In the genomic region with DNA sequence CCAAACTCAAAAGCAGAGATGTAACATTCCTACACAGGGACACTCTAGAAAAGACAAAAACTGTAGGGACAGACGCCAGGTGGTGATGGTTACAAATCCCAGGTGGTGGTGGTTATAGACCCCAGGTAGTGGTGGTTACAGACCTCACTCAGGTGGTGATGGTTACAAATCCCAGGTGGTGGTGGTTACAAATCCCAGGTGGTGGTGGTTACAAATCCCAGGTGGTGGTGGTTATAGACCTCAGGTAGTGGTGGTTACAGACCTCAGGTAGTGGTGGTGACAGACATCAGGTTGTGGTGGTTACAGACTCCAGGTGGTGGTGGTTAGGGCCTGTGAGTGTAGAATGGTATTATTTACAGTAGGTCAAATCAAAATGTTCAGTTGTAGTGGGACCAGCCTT, we compare ENCODE assay signal across 8 mouse cellular contexts. TPM values are rescaled to one million over a fixed set of nuclear protein-coding genes. Genes with fewer than 3 reads are reported as not detected.
A peak's percentile ranks its signal among the peaks of the same experiment; 100 is the strongest.
DNase-seq lines count a peak whose midpoint lies in the region; ATAC-seq and TF ChIP-seq lines count a peak whose summit lies in the region.

No protein-coding gene starts in this region.

- no peak overlapping the region for H3K4me2 ChIP-seq in kidney, postnatal 0 days (ENCODE audit: low read length)
- H3K4me2 ChIP-seq in limb, embryonic 13.5 days (replicated peaks) = no peak overlapping the region
- H3K4me2 ChIP-seq in neural tube, embryonic 14.5 days (ENCODE audit: low read depth, low read length) = no peak overlapping the region

- H3K27ac ChIP-seq in kidney, postnatal 0 days = no peak overlapping the region
- H3K27ac ChIP-seq in limb, embryonic 13.5 days = no peak overlapping the region
- H3K27ac ChIP-seq in neural tube, embryonic 14.5 days (ENCODE audit: low read depth, low read length) = no peak overlapping the region

- 82% methylated on average over 1 of the region's 1 CpGs for WGBS in kidney, postnatal 0 days
- 84% methylated on average over 1 of the region's 1 CpGs for WGBS in limb, embryonic 13.5 days
- WGBS in neural tube, embryonic 14.5 days = 97% methylated on average over 1 of the region's 1 CpGs

- no peak overlapping the region for H3K9ac ChIP-seq in kidney, postnatal 0 days (ENCODE audit: low read depth, low read length)
- no peak overlapping the region for H3K9ac ChIP-seq in limb, embryonic 13.5 days
- no peak overlapping the region for H3K9ac ChIP-seq in neural tube, embryonic 14.5 days (replicated peaks; ENCODE audit: low read depth, low read length)

- 0 out of 2 replicates have a peak, but pooled peaks cover 3% of the 10 kb centered on the region for H3K4me1 ChIP-seq in kidney, postnatal 0 days (replicated peaks; ENCODE audit: insufficient read depth, low read length)
- peaks cover 6% of the 10 kb centered on the region for H3K4me1 ChIP-seq in limb, embryonic 13.5 days
- peaks cover 9% of the 10 kb centered on the region for H3K4me1 ChIP-seq in neural tube, embryonic 14.5 days (ENCODE audit: control insufficient read depth, insufficient read depth, low read length)

- ATAC-seq in kidney, postnatal 0 days (replicated peaks; ENCODE audit: low FRiP score, low read depth) = peak; percentile 96
- ATAC-seq in erythroblast, adult 5-6 weeks (replicated peaks; ENCODE audit: low FRiP score, poor library complexity, severe bottlenecking) = peak; percentile 97
- ATAC-seq in limb, embryonic 13.5 days (ENCODE audit: low FRiP score, low read depth) = peak; percentile 99
- ATAC-seq in neural tube, embryonic 14.5 days (ENCODE audit: low read depth) = peak; percentile 94

- no peaks in the 10 kb centered on the region for H3K9me3 ChIP-seq in kidney, postnatal 0 days (replicated peaks; ENCODE audit: low read length)
- no peaks in the 10 kb centered on the region for H3K9me3 ChIP-seq in limb, embryonic 13.5 days
- no peaks in the 10 kb centered on the region for H3K9me3 ChIP-seq in neural tube, embryonic 14.5 days (ENCODE audit: control insufficient read depth, low read length)

- DNase-seq in kidney, postnatal 0 days (ENCODE audit: low spot score) = peak; percentile 35
- DNase-seq in kidney, postnatal 4 days = no peak
- no peak for DNase-seq in cerebellum, adult 11 months
- no peak for DNase-seq in urinary bladder, postnatal 4 days (ENCODE audit: low spot score in 2 of 2)
- no peak for DNase-seq in frontal cortex, postnatal 36 days (ENCODE audit: low spot score in 2 of 2)

- TF ChIP-seq CTCF in kidney, postnatal 0 days (IDR thresholded peaks at IDR 0.05; ENCODE audit: low read depth) = no peak

- no peaks in the 10 kb centered on the region for H3K27me3 ChIP-seq in kidney, postnatal 0 days (ENCODE audit: insufficient read depth, low read length)
- no peaks in the 10 kb centered on the region for H3K27me3 ChIP-seq in limb, embryonic 13.5 days
- H3K27me3 ChIP-seq in neural tube, embryonic 14.5 days (ENCODE audit: control insufficient read depth, insufficient read depth, low read length) = no peaks in the 10 kb centered on the region

- no peak overlapping the region for H3K4me3 ChIP-seq in kidney, postnatal 0 days (replicated peaks; ENCODE audit: low read depth, low read length)
- no peak overlapping the region for H3K4me3 ChIP-seq in limb, embryonic 13.5 days
- no peak overlapping the region for H3K4me3 ChIP-seq in neural tube, embryonic 14.5 days (ENCODE audit: low read depth, low read length)

- H3K36me3 ChIP-seq in kidney, postnatal 0 days (ENCODE audit: insufficient read depth, low read length) = peaks cover 6% of the 10 kb centered on the region; the same call in 1 of the 2 replicates
- H3K36me3 ChIP-seq in limb, embryonic 13.5 days = peaks cover 22% of the 10 kb centered on the region
- no peaks in the 10 kb centered on the region for H3K36me3 ChIP-seq in neural tube, embryonic 14.5 days (ENCODE audit: control insufficient read depth, insufficient read depth, low read length)

RNA-seq across cellular contexts. Expression of a gene that starts 5.5 kb away (rescaled TPM):
- polyA plus RNA-seq in kidney, postnatal 0 days (2015; fragmentation: Nextera tagmentation; extraction: Ambion mirVana) = 43.2 and 44.0 TPM in 2 replicates
- 2.1 and 8.2 TPM in 2 replicates for total RNA-seq in erythroblast, adult 5-6 weeks (2015; ENCODE audit: low replicate concordance)
- 5.8 and 5.9 TPM in 2 replicates for total RNA-seq in erythroblast, adult 5-6 weeks (2017; ENCODE audit: low replicate concordance)
- polyA plus RNA-seq in limb, embryonic 13.5 days (2015; fragmentation: Nextera tagmentation; extraction: Ambion mirVana) = 28.7 and 36.3 TPM in 2 replicates
- polyA plus RNA-seq in neural tube, embryonic 14.5 days (2014; fragmentation: Nextera tagmentation; extraction: Ambion mirVana) = 55.6 and 66.3 TPM in 2 replicates
